Mouse (Mus musculus): Measurements from ENCODE around the gene Tnk1.
A peak's percentile ranks its signal among the peaks of the same experiment; 100 is the strongest.
"Not testable (repeated sequence)": the region's sequence is repeated elsewhere in the genome, so short reads cannot be mapped to it uniquely, and the experiment has no call there.

The Tnk1 gene

DNA sequence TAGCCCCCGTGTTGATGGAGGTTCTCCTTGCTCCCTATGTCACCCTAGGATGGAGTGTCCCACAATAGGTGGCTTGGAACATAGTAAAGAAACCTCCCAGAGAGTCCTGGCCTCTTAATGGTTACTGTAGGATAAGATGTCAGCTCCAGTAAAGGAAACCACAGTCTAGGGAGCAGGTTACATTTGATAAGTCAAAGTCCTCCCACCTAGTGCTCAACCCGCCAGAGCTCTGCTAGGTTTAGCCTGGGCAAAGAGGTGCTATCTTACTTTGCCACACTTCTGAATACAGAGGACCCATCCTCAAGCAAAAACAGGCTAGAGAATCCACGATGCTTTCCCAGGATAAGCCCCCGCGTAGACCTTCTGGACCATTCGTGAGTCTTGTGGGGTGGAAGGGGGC lies 20.4 kb upstream of the Tnk1 start:
- no peak for DNase-seq (ENCODE audit: inconsistent ontology term)

DNA sequence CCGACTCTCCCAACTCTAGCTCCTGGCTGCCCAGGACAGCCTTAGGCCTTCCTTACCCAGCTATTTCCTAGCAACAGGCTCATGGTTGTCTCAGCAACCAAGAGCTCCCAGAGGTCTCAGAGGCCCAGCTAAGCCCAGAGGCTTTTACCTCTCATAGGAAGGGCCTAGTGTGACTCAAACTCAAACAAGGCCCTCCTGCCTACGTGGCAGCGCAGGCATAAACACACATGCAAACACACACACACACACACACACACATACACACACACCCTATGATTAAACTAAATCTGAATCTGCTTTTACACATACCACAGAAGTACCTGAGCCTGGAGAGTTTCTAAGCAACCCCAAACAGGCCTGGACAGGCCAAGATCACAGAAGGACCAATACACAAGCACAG lies 19.9 kb upstream of the Tnk1 start:
- DNase-seq (ENCODE audit: inconsistent ontology term) = no peak

- no peak for DNase-seq (ENCODE audit: inconsistent ontology term)
These were observed 19.3 kb upstream of the Tnk1 start, which contains the start of gene Tmem95 for GRCm38 (mm10) chr11:69877878-69878277. Tmem95 (minus strand) TSS chr11:69878018.

DNA sequence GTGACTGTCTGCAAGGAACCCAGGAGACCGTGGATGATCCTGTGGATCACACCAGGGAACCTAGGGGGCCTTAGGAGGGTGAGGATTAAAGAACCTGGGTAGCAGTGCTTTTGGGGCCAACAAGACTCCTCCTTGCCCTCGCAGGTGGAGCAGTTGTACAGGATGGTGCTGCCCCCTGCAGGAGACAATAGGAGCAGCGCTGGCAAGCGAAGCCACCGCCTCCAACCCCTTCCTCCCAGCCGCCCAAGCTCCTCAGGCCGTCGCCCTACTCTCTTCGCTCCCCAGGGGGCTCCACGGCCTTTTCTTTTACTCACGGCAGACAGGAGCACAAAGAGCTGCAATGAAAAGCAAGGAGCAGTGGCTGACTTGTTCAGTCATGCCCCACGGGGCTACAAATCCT lies 18.3 kb upstream of the Tnk1 start:
- DNase-seq (ENCODE audit: inconsistent ontology term) = peak; percentile 85

GRCm38 (mm10) chr11:69876186-69876585 lies 17.7 kb upstream of the Tnk1 start:
- DNase-seq (ENCODE audit: inconsistent ontology term) = peak; percentile 65

GRCm38 (mm10) chr11:69872451-69872850 lies 13.9 kb upstream of the Tnk1 start:
- no peak for DNase-seq (ENCODE audit: inconsistent ontology term)

GRCm38 (mm10) chr11:69871822-69872221 lies 13.3 kb upstream of the Tnk1 start:
- DNase-seq (ENCODE audit: inconsistent ontology term) = no peak

GRCm38 (mm10) chr11:69870289-69871069 lies 11.9 kb upstream of the Tnk1 start:
- no peak for DNase-seq (ENCODE audit: inconsistent ontology term)

GRCm38 (mm10) chr11:69867335-69867734 lies 8.8 kb upstream of the Tnk1 start:
- DNase-seq (ENCODE audit: inconsistent ontology term) = no peak

- DNase-seq (ENCODE audit: inconsistent ontology term) = no peak
These were observed 7.0 kb upstream of the Tnk1 start for GRCm38 (mm10) chr11:69865561-69865960.

- DNase-seq (ENCODE audit: inconsistent ontology term) = no peak
These were observed 5.8 kb upstream of the Tnk1 start for GRCm38 (mm10) chr11:69864138-69864860.

- DNase-seq (ENCODE audit: inconsistent ontology term) = not testable (repeated sequence)
These were observed 5.2 kb upstream of the Tnk1 start for GRCm38 (mm10) chr11:69863729-69864128.

GRCm38 (mm10) chr11:69855347-69855746 lies 3.2 kb downstream of the Tnk1 start:
- DNase-seq (ENCODE audit: inconsistent ontology term) = peak; percentile 22

DNA sequence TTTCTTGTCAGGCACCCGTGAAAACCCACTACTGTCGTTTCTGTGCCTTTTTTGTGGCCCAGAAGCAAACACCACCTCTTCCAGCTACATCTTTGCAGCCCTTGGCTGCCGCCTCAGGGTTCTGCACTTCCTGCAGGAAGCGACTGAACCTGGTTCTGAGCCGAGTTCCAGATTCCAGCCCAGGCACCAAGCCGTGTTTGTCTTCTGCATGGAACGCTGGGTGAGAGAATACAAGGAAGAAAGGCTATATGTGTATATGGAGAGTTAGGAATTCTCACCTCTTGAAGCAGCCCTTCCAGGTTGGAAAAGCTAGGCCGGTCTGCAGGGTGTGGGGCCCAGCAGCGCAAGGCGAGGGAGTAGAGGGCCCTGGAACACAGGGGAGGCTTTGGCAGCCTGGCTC lies 3.9 kb downstream of the Tnk1 start:
- DNase-seq (ENCODE audit: inconsistent ontology term) = no peak

- no peak for DNase-seq (ENCODE audit: inconsistent ontology term)
These were observed 4.5 kb downstream of the Tnk1 start for GRCm38 (mm10) chr11:69853994-69854393.

GRCm38 (mm10) chr11:69850754-69851153 lies 7.8 kb downstream of the Tnk1 start:
- no peak for DNase-seq (ENCODE audit: inconsistent ontology term)

DNA sequence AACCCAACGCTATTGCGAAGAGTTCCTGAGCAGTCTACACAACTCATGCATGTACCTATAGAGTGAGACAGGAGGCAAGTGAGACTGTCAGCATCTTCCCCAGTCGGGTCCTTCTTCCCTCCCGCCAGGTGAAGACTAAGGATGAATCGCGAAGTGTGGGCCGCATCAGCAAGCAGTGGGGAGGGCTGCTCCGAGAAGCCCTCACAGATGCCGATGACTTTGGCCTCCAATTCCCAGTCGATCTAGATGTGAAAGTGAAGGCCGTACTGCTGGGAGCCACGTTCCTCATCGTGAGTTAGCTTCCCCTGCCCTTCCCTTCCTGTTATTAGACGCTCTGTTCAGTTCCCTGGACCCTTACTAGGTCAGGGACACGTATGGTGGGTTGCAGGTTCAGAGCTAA lies 8.6 kb downstream of the Tnk1 start:
- DNase-seq (ENCODE audit: inconsistent ontology term) = no peak

DNA sequence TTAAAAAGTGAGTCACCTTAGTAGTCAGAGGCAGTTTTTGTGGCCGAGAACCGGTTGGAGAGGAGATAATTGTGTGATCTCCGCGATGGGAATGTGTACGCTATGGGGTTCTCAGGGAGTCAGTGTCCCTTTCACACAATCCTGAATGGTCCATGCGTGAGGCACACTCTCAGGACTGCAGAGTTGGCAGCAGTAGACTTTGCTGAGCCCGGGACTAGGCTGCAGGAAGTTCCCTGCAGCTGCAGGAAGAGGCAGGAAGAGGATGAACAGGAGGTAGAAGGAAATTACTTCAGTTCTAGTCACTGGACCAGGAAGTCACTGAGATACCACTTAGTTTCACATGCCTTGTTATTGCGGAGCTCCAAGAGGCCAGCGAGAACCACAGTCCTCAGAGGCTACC lies 9.4 kb downstream of the Tnk1 start:
- no peak for DNase-seq (ENCODE audit: inconsistent ontology term)

DNA sequence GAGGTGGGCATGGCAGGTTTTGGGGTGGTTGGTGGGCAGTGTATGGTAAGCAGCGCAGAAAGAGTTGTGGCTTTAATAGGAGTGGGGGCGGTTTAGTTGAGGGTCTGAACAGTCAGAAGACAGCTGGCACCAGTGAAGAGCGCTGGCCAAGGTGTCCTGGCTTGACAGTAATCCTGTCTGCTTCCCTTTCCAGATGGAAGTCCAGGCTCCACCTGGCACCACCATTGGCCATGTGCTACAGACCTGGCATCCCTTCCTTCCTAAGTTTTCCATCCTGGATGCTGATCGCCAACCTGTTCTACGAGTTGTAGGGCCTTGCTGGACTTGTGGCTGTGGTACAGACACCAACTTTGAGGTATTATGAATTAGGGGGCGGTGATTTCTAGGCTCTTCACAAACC lies 10.5 kb downstream of the Tnk1 start:
- DNase-seq (ENCODE audit: inconsistent ontology term) = no peak

GRCm38 (mm10) chr11:69846738-69847688 lies 11.5 kb downstream of the Tnk1 start:
- DNase-seq (ENCODE audit: inconsistent ontology term) = peak; percentile 42

DNA sequence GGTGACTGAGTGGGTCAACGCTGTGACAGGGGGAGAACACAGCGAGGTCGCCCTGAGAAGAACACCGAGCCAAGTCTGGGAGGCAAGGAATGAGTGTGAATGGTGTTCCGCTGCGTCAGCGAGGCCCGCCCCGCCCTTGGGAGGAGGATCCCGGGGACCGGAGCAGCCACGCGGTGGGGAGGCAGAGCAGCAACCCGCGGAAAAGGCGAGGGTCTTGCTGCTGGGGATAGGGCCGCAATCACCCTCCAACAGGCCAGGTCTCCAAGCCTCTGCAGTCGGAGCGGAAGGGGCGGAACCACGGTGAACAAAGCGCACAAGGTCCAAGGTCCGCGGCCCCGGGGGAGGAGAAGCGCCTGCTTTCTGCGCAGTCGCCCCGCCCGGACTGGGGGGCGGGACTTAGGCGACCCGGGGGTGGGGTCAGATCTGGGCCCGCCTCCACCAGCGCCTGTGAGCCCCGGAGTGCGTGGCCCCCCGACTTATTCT lies 12.3 kb downstream of the Tnk1 start, which contains the start of gene Plscr3:
Gene Plscr3 (plus strand): TSS at position 179 of the 483 bp plus-strand sequence.
- DNase-seq (ENCODE audit: inconsistent ontology term) = peak; percentile 95

- DNase-seq (ENCODE audit: inconsistent ontology term) = no peak
These were observed 19.8 kb downstream of the Tnk1 start for GRCm38 (mm10) chr11:69838714-69839104.
